Mouse (Mus musculus) embryonic facial prominence, embryonic 13.5 days (tissue): ENCODE data around the gene Rnf145. TPM values are rescaled to one million over a fixed set of nuclear protein-coding genes. Genes with fewer than 3 reads are reported as not detected.

ENCODE experiments used
- ATAC-seq: fragments of 200-750 bp; cut with Nextera tagmentation; 2 replicates; pipeline ENCODE4 v1.8.0; 2017; ENCODE audit warnings: low read depth; ENCODE audit not compliant: insufficient number of reproducible peaks, insufficient read depth, low FRiP score, low TSS enrichment
- H3K27ac ChIP-seq: fragments of 300-500 bp; sonication (generic); 2 replicates; pipeline ENCODE4 v1.5.1; 2015; ENCODE audit warnings: moderate library complexity, mild to moderate bottlenecking, inconsistent platforms
- H3K27me3 ChIP-seq: fragments of 300-500 bp; sonication (generic); 2 replicates; pipeline ENCODE4 v1.6.1; 2015; ENCODE audit warnings: mild to moderate bottlenecking, inconsistent platforms
- H3K36me3 ChIP-seq: fragments of 300-500 bp; sonication (generic); 2 replicates; pipeline ENCODE4 v1.6.1; 2015; ENCODE audit warnings: mild to moderate bottlenecking, inconsistent platforms
- H3K4me1 ChIP-seq: fragments of 300-500 bp; sonication (generic); 2 replicates; pipeline ENCODE4 v1.6.1; 2015; ENCODE audit warnings: inconsistent platforms
- H3K4me2 ChIP-seq: fragments of 300-500 bp; sonication (generic); 2 replicates; pipeline ENCODE4 v1.6.1; 2015; ENCODE audit warnings: moderate library complexity, mild to moderate bottlenecking, inconsistent platforms
- H3K4me3 ChIP-seq: fragments of 300-500 bp; sonication (generic); 2 replicates; pipeline ENCODE4 v1.5.1; 2015; ENCODE audit warnings: mild to moderate bottlenecking, inconsistent platforms
- H3K9ac ChIP-seq: fragments of 300-500 bp; sonication (generic); 2 replicates; pipeline ENCODE4 v1.6.1; 2015; ENCODE audit warnings: mild to moderate bottlenecking, inconsistent platforms
- H3K9me3 ChIP-seq: fragments of 300-500 bp; sonication (generic); 2 replicates; pipeline ENCODE4 v1.6.1; 2016; ENCODE audit warnings: inconsistent platforms
- WGBS: fragments of 180-500 bp; shearing (Covaris S2); methylation state at CpG from one replicate; pipeline ENCODE4 v1.1.7; 2015; ENCODE audit warnings: mixed read lengths; 5-methylcytosine and 5-hydroxymethylcytosine counted together
- polyA plus RNA-seq: library from polyadenylated mRNA; unstranded; fragments of >200 nt; fragmentation: Nextera tagmentation; extraction: Ambion mirVana; gene quantifications from 2 replicates; pipeline ENCODE4 v1.2.1, GENCODE M21; 2015

Gene Rnf145
- polyA plus RNA-seq, 1 experiment from 2014 or later: 73.6 TPM

DNA sequence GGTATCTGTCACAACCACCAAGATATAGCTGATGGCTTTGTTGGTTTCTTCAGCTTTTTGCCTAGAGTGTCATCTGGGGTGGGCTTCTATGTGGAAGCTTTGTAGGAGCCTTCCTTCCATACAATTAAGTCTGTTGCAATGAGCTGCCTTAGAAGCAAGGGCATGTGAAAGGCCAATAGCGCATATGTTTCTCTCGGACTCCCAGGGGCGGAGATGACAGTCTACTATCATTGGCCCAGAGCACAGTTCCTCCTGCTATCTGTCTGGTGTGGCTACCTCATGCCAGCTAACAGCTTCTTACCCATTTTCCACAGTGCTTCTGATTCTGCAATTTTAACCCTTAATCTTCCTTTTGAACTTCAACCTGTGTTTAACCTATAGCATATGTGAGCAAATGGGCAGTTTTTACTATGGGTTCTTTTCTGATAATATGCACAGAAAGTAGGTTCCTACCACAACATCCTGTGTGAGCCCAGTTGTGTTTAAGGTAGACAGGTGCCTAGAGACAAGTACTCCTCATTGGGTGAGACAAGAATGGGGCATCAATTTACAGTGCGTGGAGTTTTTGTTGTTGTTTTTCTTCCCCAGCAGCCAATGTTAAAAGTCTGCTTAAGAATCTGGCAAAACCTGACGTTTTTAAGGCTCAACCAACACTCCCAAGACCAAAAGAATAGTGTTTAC lies 24.0 kb upstream of the Rnf145 start:
- Histone ChIP-seq H3K4me2 (no peak overlapping the region), H3K9me3 (no peaks in the 10 kb centered on the region), H3K27me3 (no peaks in the 10 kb centered on the region), H3K27ac (no peak overlapping the region), H3K9ac (no peak overlapping the region), H3K4me3 (no peak overlapping the region), H3K36me3 (no peaks in the 10 kb centered on the region), H3K4me1 (peaks cover 6% of the 10 kb centered on the region)
- no peak for ATAC-seq
- WGBS: 81% methylated on average over 5 of the region's 5 CpGs

GRCm38 (mm10) chr11:44496217-44496616 lies 22.5 kb upstream of the Rnf145 start:
- Histone ChIP-seq H3K4me2 (no peak overlapping the region), H3K27me3 (no peaks in the 10 kb centered on the region), H3K9me3 (no peaks in the 10 kb centered on the region), H3K27ac (no peak overlapping the region), H3K9ac (no peak overlapping the region), H3K36me3 (no peaks in the 10 kb centered on the region), H3K4me1 (peaks cover 6% of the 10 kb centered on the region), H3K4me3 (no peak overlapping the region)
- 48% methylated on average over 3 of the region's 3 CpGs for WGBS
- ATAC-seq: no peak

GRCm38 (mm10) chr11:44498412-44499272 lies 20.1 kb upstream of the Rnf145 start:
- H3K4me3 ChIP-seq: no peak overlapping the region
- H3K27me3 ChIP-seq: no peaks in the 10 kb centered on the region
- H3K4me1 ChIP-seq: peaks cover 6% of the 10 kb centered on the region
- H3K36me3 ChIP-seq: no peaks in the 10 kb centered on the region
- no peak overlapping the region for H3K27ac ChIP-seq
- WGBS: 63% methylated on average over 13 of the region's 13 CpGs
- H3K9me3 ChIP-seq: no peaks in the 10 kb centered on the region
- H3K9ac ChIP-seq: no peak overlapping the region
- no peak for ATAC-seq
- H3K4me2 ChIP-seq: no peak overlapping the region

GRCm38 (mm10) chr11:44500966-44501365 lies 17.8 kb upstream of the Rnf145 start:
- no peak for ATAC-seq
- Histone ChIP-seq H3K4me2 (no peak overlapping the region), H3K27ac (no peak overlapping the region), H3K27me3 (no peaks in the 10 kb centered on the region), H3K4me3 (no peak overlapping the region), H3K4me1 (peaks cover 5% of the 10 kb centered on the region), H3K9ac (no peak overlapping the region), H3K36me3 (no peaks in the 10 kb centered on the region), H3K9me3 (no peaks in the 10 kb centered on the region)
- 80% methylated on average over 7 of the region's 7 CpGs for WGBS

DNA sequence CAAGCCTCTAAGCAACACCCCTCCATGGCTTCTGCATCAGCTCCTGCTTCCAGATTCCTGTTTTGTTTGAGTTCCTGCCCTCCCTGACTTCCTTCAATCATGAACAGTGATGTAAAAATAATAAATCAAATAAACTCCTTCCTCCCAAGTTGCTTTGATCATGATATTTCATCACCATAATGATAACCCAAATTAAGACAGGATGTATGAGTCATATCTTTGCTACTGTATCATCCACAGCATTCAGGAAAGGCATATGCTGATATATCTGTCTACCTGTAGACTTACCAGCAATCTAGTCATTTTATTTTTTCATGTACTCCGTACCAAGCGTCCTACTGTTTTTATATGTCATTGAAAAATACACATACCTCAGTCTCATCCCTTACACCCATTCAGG lies 17.3 kb upstream of the Rnf145 start:
- Histone ChIP-seq H3K4me3 (no peak overlapping the region), H3K9ac (no peak overlapping the region), H3K36me3 (no peaks in the 10 kb centered on the region), H3K4me2 (no peak overlapping the region), H3K27ac (no peak overlapping the region), H3K4me1 (0 out of 2 replicates have a peak, but pooled peaks cover 2% of the 10 kb centered on the region), H3K9me3 (no peaks in the 10 kb centered on the region), H3K27me3 (no peaks in the 10 kb centered on the region)
- WGBS: 94% methylated on average over 2 of the region's 2 CpGs
- no peak for ATAC-seq

GRCm38 (mm10) chr11:44502931-44503330 lies 15.8 kb upstream of the Rnf145 start:
- WGBS: 32% methylated on average over 5 of the region's 5 CpGs
- no peak overlapping the region for H3K27ac ChIP-seq
- no peak overlapping the region for H3K4me3 ChIP-seq
- no peak for ATAC-seq
- 0 out of 2 replicates have a peak, but pooled peaks cover 2% of the 10 kb centered on the region for H3K4me1 ChIP-seq
- no peaks in the 10 kb centered on the region for H3K36me3 ChIP-seq
- no peak overlapping the region for H3K9ac ChIP-seq
- no peaks in the 10 kb centered on the region for H3K9me3 ChIP-seq
- H3K27me3 ChIP-seq: no peaks in the 10 kb centered on the region
- no peak overlapping the region for H3K4me2 ChIP-seq

DNA sequence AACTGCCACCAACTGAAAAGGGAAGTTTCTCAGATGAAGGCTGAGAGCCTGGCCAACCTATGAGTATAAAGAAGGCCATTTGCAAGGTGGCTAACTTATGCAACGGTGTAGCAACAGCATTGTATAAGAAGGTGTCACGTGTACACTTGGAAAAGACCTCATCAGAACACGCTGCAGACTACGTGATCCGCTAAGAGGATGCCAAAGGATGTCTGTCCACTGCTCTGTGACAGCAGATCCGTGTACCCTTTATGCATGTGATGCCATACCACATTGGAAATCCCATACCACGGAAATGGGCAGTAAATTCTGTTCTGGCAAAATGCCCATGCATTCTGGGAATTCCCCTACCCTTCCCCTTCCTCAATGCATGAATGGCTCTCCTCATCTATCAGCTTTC lies 14.6 kb upstream of the Rnf145 start:
- H3K4me3 ChIP-seq: no peak overlapping the region
- H3K9me3 ChIP-seq: no peaks in the 10 kb centered on the region
- no peaks in the 10 kb centered on the region for H3K27me3 ChIP-seq
- ATAC-seq: no peak
- H3K4me1 ChIP-seq: no peaks in the 10 kb centered on the region
- H3K27ac ChIP-seq: no peak overlapping the region
- H3K36me3 ChIP-seq: no peaks in the 10 kb centered on the region
- no peak overlapping the region for H3K9ac ChIP-seq
- WGBS: 87% methylated on average over 7 of the region's 7 CpGs
- H3K4me2 ChIP-seq: no peak overlapping the region

DNA sequence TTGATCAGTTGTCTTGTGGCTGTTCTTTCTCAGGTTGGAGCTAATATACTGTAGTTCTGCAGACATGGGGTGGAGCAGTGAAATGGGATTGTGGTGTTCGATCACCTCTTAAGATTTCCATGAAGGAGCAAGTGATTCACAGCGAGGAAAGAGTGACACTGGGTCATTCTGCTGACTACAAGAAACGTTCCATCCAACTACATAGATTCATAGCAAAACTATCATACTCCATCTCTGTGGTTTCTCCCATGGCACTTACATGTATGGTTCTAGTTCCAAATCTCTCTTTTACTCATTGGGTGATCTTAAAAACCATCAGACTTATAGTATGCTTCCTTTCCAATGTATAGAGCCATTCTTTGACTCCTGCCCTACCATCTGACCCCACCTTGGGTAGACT lies 14.0 kb upstream of the Rnf145 start:
- no peak overlapping the region for H3K9ac ChIP-seq
- no peak overlapping the region for H3K4me3 ChIP-seq
- no peaks in the 10 kb centered on the region for H3K9me3 ChIP-seq
- ATAC-seq: no peak
- no peaks in the 10 kb centered on the region for H3K27me3 ChIP-seq
- H3K27ac ChIP-seq: no peak overlapping the region
- H3K36me3 ChIP-seq: no peaks in the 10 kb centered on the region
- H3K4me2 ChIP-seq: no peak overlapping the region
- no peaks in the 10 kb centered on the region for H3K4me1 ChIP-seq
- WGBS: 82% methylated on average over 3 of the region's 3 CpGs

DNA sequence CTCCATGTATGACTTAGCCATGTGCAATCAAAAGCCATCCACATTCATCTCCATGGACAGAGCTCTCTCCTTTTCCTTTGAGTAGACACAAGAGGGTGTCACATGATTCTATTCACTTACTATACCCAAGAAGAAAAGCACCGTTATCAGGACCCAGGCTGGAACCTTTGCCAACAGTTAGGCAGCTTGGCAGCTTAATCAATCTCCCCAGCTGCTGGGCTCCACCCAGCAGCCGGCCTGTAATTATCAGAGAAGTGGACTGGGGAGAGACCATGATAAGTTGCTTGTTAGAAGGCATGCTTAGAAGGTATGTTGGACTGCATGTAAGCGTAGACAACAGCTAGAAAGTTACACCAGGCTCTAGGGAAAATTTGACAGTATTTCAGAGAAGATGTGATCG lies 9.9 kb upstream of the Rnf145 start:
- Histone ChIP-seq H3K27ac (no peak overlapping the region), H3K9me3 (no peaks in the 10 kb centered on the region), H3K36me3 (no peaks in the 10 kb centered on the region), H3K4me1 (no peaks in the 10 kb centered on the region), H3K4me2 (no peak overlapping the region), H3K9ac (no peak overlapping the region), H3K27me3 (no peaks in the 10 kb centered on the region), H3K4me3 (no peak overlapping the region)
- WGBS: 76% methylated on average over 4 of the region's 4 CpGs
- ATAC-seq: no peak

DNA sequence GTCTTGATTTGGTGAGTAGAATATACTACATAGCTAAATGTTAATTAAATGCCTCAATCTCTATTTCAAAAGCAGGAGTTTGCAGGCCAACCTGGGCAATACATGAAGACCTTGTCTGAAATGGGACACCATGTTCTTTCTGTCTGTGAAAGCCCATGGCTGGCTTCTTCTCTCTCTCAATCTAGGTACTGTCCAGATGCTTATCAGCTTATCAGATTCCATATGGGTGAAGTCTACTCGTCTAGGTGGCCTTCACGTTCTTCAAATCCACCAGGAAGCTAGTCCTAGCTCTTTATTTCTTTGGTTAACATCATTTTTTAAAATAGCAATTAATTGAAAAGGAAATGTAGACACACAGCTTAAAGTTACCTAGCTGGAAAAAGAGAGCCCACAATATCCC lies 8.9 kb upstream of the Rnf145 start:
- no peaks in the 10 kb centered on the region for H3K36me3 ChIP-seq
- H3K9me3 ChIP-seq: no peaks in the 10 kb centered on the region
- H3K27me3 ChIP-seq: no peaks in the 10 kb centered on the region
- no peak overlapping the region for H3K9ac ChIP-seq
- H3K4me3 ChIP-seq: no peak overlapping the region
- no peak for ATAC-seq
- 78% methylated on average over 2 of the region's 2 CpGs for WGBS
- H3K4me1 ChIP-seq: no peaks in the 10 kb centered on the region
- H3K4me2 ChIP-seq: no peak overlapping the region
- no peak overlapping the region for H3K27ac ChIP-seq

- H3K9me3 ChIP-seq: no peaks in the 10 kb centered on the region
- H3K4me1 ChIP-seq: no peaks in the 10 kb centered on the region
- H3K9ac ChIP-seq: no peak overlapping the region
- no peaks in the 10 kb centered on the region for H3K27me3 ChIP-seq
- H3K4me3 ChIP-seq: no peak overlapping the region
- no peak overlapping the region for H3K27ac ChIP-seq
- ATAC-seq: no peak
- H3K36me3 ChIP-seq: no peaks in the 10 kb centered on the region
- no peak overlapping the region for H3K4me2 ChIP-seq
- WGBS: 80% methylated on average over 7 of the region's 7 CpGs
Observed at GRCm38 (mm10) chr11:44510371-44510770, 8.4 kb upstream of the Rnf145 start.
